Mouse (Mus musculus) liver, adult 2 months (tissue): ENCODE measurements around the gene Dnmbp. TPM values are rescaled to one million over a fixed set of nuclear protein-coding genes. Genes with fewer than 3 reads are reported as not detected.

Experiments used
- DNase-seq: peaks from one replicate; pipeline ENCODE4 v3.0.0-alpha.2; 2011; ENCODE audit warnings: low read depth, low spot score; ENCODE audit errors: extremely low read depth
- H3K27ac ChIP-seq: fragments of 200-500 bp; replicated peaks from 2 replicates; pipeline ENCODE4 v1.5.1; 2012; ENCODE audit warnings: low read depth, mild to moderate bottlenecking, control low read depth, inconsistent platforms, low read length; ENCODE audit not compliant: insufficient read depth
- H3K27me3 ChIP-seq: fragments of 200-500 bp; 2 replicates; pipeline ENCODE4 v1.6.1; 2012; ENCODE audit warnings: mild to moderate bottlenecking, moderate library complexity, low read length, inconsistent platforms; ENCODE audit not compliant: control insufficient read depth, insufficient read depth
- H3K36me3 ChIP-seq: fragments of 200-500 bp; 2 replicates; pipeline ENCODE4 v1.6.1; 2012; ENCODE audit warnings: low read length, inconsistent platforms; ENCODE audit not compliant: control insufficient read depth, insufficient read depth
- H3K4me1 ChIP-seq: fragments of 200-500 bp; 2 replicates; pipeline ENCODE4 v1.6.1; 2011; ENCODE audit warnings: low read length; ENCODE audit not compliant: control insufficient read depth, insufficient read depth
- H3K4me3 ChIP-seq: fragments of 200-500 bp; 2 replicates; pipeline ENCODE4 v1.5.1; 2011; ENCODE audit warnings: low read depth, mild to moderate bottlenecking, control low read depth, low read length, moderate library complexity; ENCODE audit not compliant: insufficient read depth
- H3K79me2 ChIP-seq: fragments of 200-500 bp; 2 replicates; pipeline ENCODE4 v1.6.1; 2012; ENCODE audit warnings: inconsistent platforms, mild to moderate bottlenecking, low read length, moderate library complexity; ENCODE audit not compliant: control insufficient read depth, insufficient read depth
- H3K9ac ChIP-seq: fragments of 200-500 bp; 2 replicates; pipeline ENCODE4 v1.6.1; 2012; ENCODE audit warnings: low read depth, mild to moderate bottlenecking, control low read depth, inconsistent platforms, low read length
- CTCF ChIP-seq: fragments of 200-500 bp; IDR thresholded peaks from 2 replicates; pipeline ENCODE4 v1.5.1; 2011; ENCODE audit warnings: low read depth, low read length, control low read depth
- POLR2A ChIP-seq: fragments of 200-500 bp; IDR thresholded peaks from 2 replicates; pipeline ENCODE4 v1.6.1; 2011; ENCODE audit warnings: low read length, control low read depth; ENCODE audit not compliant: insufficient read depth; ENCODE audit errors: extremely low read depth
- WGBS: fragments of 180-500 bp; shearing (Covaris S2); methylation state at CpG from one replicate; pipeline ENCODE4 v1.1.7; 2018; 5-methylcytosine and 5-hydroxymethylcytosine counted together
- polyA plus RNA-seq: library from polyadenylated mRNA; depleted of rRNA; stranded (reverse); fragments of >200 nt; gene quantifications from 2 replicates; pipeline ENCODE4 v1.2.3, GENCODE M21; 2012
- total RNA-seq: library from RNA; depleted of rRNA; stranded (reverse); fragments of >200 nt; gene quantifications from 2 replicates; pipeline ENCODE4 v1.2.3, GENCODE M21; 2014

Gene Dnmbp
- total and polyA plus RNA-seq, 2 experiments = 15.6 to 24.7 TPM

DNA sequence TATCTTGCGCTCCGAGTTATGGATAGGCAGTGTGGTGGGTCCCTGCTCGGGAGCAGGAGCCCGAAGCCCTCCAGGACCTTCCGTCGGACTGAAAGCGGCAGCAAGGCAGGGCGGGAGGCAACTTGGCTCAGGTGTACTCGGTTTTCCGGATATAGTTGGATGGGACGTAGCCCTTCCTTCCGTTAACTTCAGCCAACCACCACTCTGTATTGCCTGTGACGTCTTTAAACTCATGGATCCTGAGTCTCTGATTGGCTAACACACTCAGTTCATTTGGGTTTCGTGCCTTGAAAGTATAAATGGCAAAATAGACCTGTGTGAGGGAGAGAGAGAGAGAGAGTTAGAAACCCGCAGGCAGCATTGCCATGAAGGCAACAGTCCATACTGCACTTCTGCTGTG is 92.0 kb downstream of the Dnmbp start:
- H3K79me2 ChIP-seq = no peaks in the 10 kb centered on the region
- H3K4me3 ChIP-seq = no peak overlapping the region
- DNase-seq = no peak
- no peaks in the 10 kb centered on the region for H3K27me3 ChIP-seq
- 98% methylated on average over 15 of the region's 15 CpGs for WGBS
- no peak overlapping the region for H3K9ac ChIP-seq
- H3K4me1 ChIP-seq = no peaks in the 10 kb centered on the region
- TF ChIP-seq POLR2A (no peak), CTCF (no peak)
- peaks cover 54% of the 10 kb centered on the region for H3K36me3 ChIP-seq
- no peak overlapping the region for H3K27ac ChIP-seq

DNA sequence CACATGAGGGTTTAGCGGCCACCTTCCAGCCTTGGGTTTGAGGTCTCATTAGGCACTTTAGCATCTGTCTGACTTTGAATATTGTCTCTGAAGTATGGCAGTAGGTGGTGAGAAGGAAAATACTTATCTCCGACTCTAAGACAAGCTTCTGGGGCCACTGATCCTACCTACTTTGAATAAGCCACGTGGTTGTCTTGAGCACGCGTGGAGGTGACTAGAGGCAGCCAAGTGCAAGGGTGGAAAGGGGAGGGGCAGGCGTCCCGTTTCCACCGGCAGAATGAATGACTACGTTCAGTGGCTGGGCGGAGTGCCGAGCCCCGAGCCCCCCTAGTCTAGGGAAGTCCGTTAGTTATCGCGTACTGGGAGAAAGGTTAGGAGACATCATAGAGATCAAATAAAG is 92.9 kb downstream of the Dnmbp start:
- H3K4me3 ChIP-seq = no peak overlapping the region
- H3K27me3 ChIP-seq = no peaks in the 10 kb centered on the region
- no peaks in the 10 kb centered on the region for H3K4me1 ChIP-seq
- H3K9ac ChIP-seq = no peak overlapping the region
- H3K27ac ChIP-seq = no peak overlapping the region
- 94% methylated on average over 15 of the region's 15 CpGs for WGBS
- no peak for DNase-seq
- H3K36me3 ChIP-seq = peaks cover 48% of the 10 kb centered on the region
- no peak for TF ChIP-seq POLR2A
- TF ChIP-seq CTCF = no peak
- H3K79me2 ChIP-seq = no peaks in the 10 kb centered on the region

DNA sequence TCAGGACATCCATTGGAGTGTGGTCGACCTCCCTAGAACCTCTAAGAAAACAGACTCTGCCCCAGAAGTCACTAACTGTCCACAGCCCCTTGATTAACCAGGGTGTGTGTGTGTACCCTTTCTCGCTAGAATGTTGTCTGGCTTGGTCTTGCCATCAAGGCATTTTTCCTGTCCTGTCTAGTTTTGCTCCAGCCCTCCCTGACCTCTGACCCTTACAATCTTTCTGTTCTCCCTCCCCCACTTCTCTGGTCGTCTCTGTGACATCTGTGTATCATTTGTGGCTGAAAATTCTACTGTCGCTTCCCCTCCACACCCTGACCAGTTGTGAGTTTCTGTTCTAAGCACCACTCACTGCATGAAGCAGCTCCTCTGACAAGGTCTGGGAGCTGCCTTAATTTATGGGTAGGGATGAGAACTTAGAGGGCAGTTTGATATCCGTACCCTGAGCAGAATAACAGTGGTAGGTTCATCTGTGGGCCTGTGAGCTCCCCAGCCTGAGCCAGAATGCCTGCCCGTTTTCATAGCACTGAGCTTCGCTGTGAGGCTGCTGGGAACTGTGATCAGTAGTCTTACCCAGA is 94.6 kb downstream of the Dnmbp start:
- 60% methylated on average over 7 of the region's 7 CpGs for WGBS
- TF ChIP-seq CTCF (no peak), POLR2A (no peak)
- H3K27ac ChIP-seq = no peak overlapping the region

DNA sequence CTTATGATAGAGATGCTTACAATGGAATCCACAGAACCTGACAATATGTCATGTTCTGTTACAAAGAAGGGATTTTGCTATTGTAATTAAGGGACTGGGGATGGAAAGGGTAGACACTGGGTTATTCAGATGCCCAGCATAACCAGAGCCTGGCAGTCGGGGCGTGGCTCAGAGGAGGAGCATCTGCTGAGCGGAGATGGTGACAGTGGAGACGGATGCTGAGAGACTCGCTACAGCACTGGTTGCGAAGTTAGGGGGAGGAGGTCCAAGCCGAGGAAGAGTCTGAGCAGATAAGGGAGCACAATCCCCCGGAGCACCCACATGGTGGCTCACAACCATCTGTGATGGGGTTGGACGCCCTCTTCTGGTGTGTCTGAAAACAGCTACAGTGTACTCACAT is 96.8 kb downstream of the Dnmbp start:
- H3K36me3 ChIP-seq = peaks cover 26% of the 10 kb centered on the region

More for the DNA sequence above, 94.6 kb downstream of the Dnmbp start:
- Histone ChIP-seq H3K4me3 (no peak overlapping the region), H3K36me3 (peaks cover 34% of the 10 kb centered on the region), H3K27me3 (no peaks in the 10 kb centered on the region), H3K9ac (no peak overlapping the region), H3K4me1 (no peaks in the 10 kb centered on the region), H3K79me2 (no peaks in the 10 kb centered on the region)
- DNase-seq = no peak

DNA sequence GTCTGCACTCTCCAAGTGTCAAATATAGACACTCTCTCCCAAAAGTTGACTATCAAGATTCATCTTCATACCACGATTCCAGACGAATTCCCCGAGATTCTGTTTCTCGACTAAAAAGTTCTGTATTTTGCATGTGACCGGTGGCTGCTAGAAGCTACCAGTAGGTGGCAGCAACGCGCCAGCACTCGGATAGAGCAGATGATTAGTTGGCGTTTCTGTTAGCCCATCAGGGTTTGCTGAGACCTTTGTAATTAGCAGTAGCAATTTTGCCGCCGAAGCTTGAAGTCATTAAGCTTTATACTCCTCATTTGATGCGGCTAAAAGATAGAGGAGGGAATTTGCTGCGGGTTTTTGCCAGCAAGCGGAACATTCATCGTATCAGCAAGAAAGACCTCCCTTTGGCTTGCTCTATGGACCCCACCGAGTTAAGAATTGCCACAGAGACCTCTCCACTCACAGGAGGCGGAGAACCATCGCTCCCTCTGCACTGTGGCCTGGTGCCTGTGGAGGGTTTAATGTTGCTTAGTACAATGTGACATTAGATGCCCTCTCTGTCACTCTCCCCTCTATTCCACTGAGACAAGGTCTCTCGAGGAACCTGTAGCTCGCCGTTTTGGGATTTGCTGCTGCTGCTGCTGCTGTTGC is 107.4 kb downstream of the Dnmbp start:
- Histone ChIP-seq H3K36me3 (peaks cover 93% of the 10 kb centered on the region), H3K4me1 (no peaks in the 10 kb centered on the region), H3K27me3 (no peaks in the 10 kb centered on the region), H3K4me3 (no peak overlapping the region), H3K27ac (no peak overlapping the region), H3K9ac (no peak overlapping the region), H3K79me2 (no peaks in the 10 kb centered on the region)
- no peak for DNase-seq
- 49% methylated on average over 21 of the region's 21 CpGs for WGBS
- no peak for TF ChIP-seq POLR2A
- TF ChIP-seq CTCF = peak; percentile 89

More for the DNA sequence above, 96.8 kb downstream of the Dnmbp start:
- no peaks in the 10 kb centered on the region for H3K4me1 ChIP-seq
- no peak for DNase-seq
- no peak overlapping the region for H3K4me3 ChIP-seq
- H3K27me3 ChIP-seq = no peaks in the 10 kb centered on the region
- 85% methylated on average over 9 of the region's 9 CpGs for whole genome bisulfite sequencing
- TF ChIP-seq POLR2A (no peak), CTCF (no peak)
- H3K79me2 ChIP-seq = no peaks in the 10 kb centered on the region
- H3K27ac ChIP-seq = no peak overlapping the region
- H3K9ac ChIP-seq = no peak overlapping the region

DNA sequence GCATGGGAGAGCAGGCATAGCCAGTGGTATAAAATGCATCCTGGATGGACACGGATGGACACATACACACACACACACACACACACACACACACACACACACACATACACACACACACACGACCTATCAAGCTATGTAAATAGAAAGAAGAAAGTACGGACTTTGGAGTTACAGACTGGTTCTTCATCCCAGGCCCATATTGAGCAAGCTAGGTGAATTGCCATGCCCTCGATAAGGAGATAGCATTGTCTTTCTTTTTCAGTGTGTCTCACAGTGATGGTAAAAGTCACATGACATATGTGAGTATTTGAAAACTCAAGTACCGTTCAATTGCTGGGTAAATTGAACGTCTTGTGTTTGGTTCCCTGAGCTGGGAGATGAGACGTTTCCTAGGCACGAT is 113.1 kb downstream of the Dnmbp start:
- H3K27ac ChIP-seq = 0 out of 2 replicates have a peak overlapping the region, but pooled peaks have one; percentile 17
- peak; percentile 74 for DNase-seq
- TF ChIP-seq POLR2A (no peak), CTCF (no peak)
- no peak overlapping the region for H3K9ac ChIP-seq
- 36% methylated on average over 8 of the region's 8 CpGs for WGBS
- H3K79me2 ChIP-seq = no peaks in the 10 kb centered on the region
- no peaks in the 10 kb centered on the region for H3K27me3 ChIP-seq
- H3K4me1 ChIP-seq = no peaks in the 10 kb centered on the region; the same call in 1 of the 2 replicates
- H3K4me3 ChIP-seq = no peak overlapping the region
- H3K36me3 ChIP-seq = peaks cover 88% of the 10 kb centered on the region
